Mouse (Mus musculus): Measurements from ENCODE around the gene Dnajb1. TPM values are rescaled to one million over a fixed set of nuclear protein-coding genes. Genes with fewer than 3 reads are reported as not detected.

The Dnajb1 gene
- polyA plus RNA-seq, 1 experiment from 2014 or later, result 34.3 TPM

DNA sequence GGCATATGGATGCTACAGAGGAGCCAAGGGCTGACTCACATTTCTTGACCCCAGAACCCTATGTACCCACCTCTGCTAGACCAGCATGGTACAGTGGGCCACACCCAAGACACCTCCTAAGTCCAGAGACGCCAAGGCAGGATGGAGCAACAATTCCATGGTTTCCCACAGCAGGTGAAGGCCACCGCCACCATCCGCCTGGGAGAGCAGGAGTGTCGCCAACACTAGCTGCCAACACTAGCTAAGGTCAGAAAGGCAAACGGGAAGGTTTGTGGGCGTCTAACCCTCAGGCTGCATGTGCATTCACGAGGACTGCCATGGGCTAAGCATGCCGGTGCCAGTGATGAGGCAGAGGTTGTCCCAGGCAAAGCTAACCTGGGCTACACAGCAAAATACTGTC is 25.8 kb upstream of the Dnajb1 start:
- H3K27me3 ChIP-seq (replicated peaks; ENCODE audit: insufficient read depth, low read length), result no peaks in the 10 kb centered on the region
- no peak for TF ChIP-seq EP300 (IDR thresholded peaks at IDR 0.05)
- TF ChIP-seq CTCF (IDR thresholded peaks at IDR 0.05), result no peak

DNA sequence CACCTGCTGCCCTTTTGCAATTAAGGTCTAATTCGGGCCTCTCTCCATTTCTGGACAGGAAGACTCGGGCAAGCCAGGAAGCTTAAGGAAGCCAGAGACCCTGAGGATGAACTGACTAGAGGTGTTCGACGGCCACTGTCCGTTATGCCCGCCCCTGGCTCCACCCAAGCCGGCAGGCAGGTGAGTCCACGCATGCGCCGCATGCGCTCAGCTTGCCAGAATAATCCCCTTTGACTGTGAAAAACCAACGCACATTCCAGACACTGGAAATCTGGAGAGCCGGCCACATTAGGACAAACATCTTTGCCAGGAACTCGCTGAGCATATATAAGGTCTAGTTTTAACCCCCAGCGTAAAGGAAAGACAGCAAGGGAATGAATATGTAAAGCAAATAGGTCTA is 24.8 kb upstream of the Dnajb1 start:
- Histone ChIP-seq H3K4me1 (ENCODE audit: insufficient read depth, low read depth, low read length) (no peaks in the 10 kb centered on the region), H3K27ac (ENCODE audit: low read length) (no peak overlapping the region), H3K4me2 (replicated peaks; ENCODE audit: low read depth, low read length) (no peak overlapping the region), H3K36me3 (ENCODE audit: insufficient read depth, low read length) (no peaks in the 10 kb centered on the region), H3K9ac (replicated peaks; ENCODE audit: low read depth) (no peak overlapping the region), H3K27me3 (replicated peaks; ENCODE audit: insufficient read depth, low read length) (no peaks in the 10 kb centered on the region), H3K9me3 (ENCODE audit: low read length) (no peaks in the 10 kb centered on the region), H3K4me3 (ENCODE audit: low read depth, low read length) (no peak overlapping the region)
- ATAC-seq (no peak), DNase-seq (ENCODE audit: low spot score) (no peak)
- WGBS, result 72% methylated on average over 15 of the region's 15 CpGs
- TF ChIP-seq EP300 (IDR thresholded peaks at IDR 0.05) (no peak), CTCF (IDR thresholded peaks at IDR 0.05) (no peak)

More for the DNA sequence above, 25.8 kb upstream of the Dnajb1 start:
- no peak for DNase-seq (ENCODE audit: low spot score)
- no peak for ATAC-seq
- Histone ChIP-seq H3K27ac (ENCODE audit: low read length) (no peak overlapping the region), H3K4me1 (ENCODE audit: insufficient read depth, low read depth, low read length) (peaks cover 4% of the 10 kb centered on the region; the same call in 1 of the 2 replicates), H3K9me3 (ENCODE audit: low read length) (no peaks in the 10 kb centered on the region), H3K9ac (replicated peaks; ENCODE audit: low read depth) (no peak overlapping the region), H3K4me3 (ENCODE audit: low read depth, low read length) (no peak overlapping the region), H3K4me2 (replicated peaks; ENCODE audit: low read depth, low read length) (no peak overlapping the region), H3K36me3 (ENCODE audit: insufficient read depth, low read length) (no peaks in the 10 kb centered on the region)
- WGBS, result 78% methylated on average over 8 of the region's 8 CpGs

DNA sequence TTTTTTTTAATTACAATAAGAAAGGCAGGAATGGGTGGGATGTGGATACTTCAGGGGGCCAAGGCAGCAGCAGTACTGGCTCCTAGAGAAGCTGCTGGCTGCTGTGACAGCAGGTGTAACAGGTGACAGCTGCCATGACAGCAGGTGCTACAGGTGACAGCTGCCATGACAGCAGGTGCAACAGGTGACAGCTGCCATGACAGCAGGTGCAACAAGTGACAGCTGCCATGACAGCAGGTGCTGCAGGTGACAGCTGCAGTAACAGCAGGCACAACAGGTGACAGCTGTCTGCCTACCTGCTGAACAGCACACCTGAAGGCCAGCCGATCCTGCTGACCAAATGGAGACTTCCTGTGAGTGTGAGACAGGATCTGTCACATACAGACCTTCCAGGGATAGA is 23.2 kb upstream of the Dnajb1 start:
- H3K4me2 ChIP-seq (replicated peaks; ENCODE audit: low read depth, low read length), result no peak overlapping the region
- no peak for TF ChIP-seq CTCF (IDR thresholded peaks at IDR 0.05)
- no peak for TF ChIP-seq EP300 (IDR thresholded peaks at IDR 0.05)
- WGBS, result 80% methylated on average over 1 of the region's 1 CpGs

DNA sequence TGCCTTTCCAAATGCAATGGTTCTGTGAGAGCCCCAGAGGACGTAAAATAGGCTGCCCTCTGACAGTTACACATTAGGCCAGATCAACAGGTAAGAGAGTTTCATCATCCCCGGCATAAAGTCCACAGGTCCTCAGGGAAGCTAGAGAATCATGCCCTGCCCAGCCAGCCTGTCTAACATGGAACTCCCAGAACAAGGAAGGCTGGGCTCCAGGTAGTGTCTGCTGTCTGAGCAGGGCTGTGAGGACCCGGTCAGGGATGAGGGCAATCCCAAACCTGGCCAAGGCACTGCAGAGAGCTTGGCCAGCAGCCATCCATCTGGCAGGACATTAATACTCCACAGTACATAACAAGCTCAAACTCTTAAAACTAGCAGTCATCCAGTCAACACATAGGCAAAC is 22.7 kb upstream of the Dnajb1 start:
- TF ChIP-seq EP300 (IDR thresholded peaks at IDR 0.05) (no peak), CTCF (IDR thresholded peaks at IDR 0.05) (no peak)
- Histone ChIP-seq H3K36me3 (ENCODE audit: insufficient read depth, low read length) (no peaks in the 10 kb centered on the region), H3K4me2 (replicated peaks; ENCODE audit: low read depth, low read length) (no peak overlapping the region), H3K9me3 (ENCODE audit: low read length) (no peaks in the 10 kb centered on the region), H3K4me1 (ENCODE audit: insufficient read depth, low read depth, low read length) (no peaks in the 10 kb centered on the region), H3K27me3 (replicated peaks; ENCODE audit: insufficient read depth, low read length) (no peaks in the 10 kb centered on the region), H3K27ac (ENCODE audit: low read length) (no peak overlapping the region), H3K9ac (replicated peaks; ENCODE audit: low read depth) (no peak overlapping the region), H3K4me3 (ENCODE audit: low read depth, low read length) (no peak overlapping the region)
- WGBS, result 48% methylated on average over 3 of the region's 3 CpGs
- ATAC-seq, result no peak
- no peak for DNase-seq (ENCODE audit: low spot score)

More for the DNA sequence above, 23.2 kb upstream of the Dnajb1 start:
- Histone ChIP-seq H3K27ac (ENCODE audit: low read length) (no peak overlapping the region), H3K27me3 (replicated peaks; ENCODE audit: insufficient read depth, low read length) (no peaks in the 10 kb centered on the region), H3K4me3 (ENCODE audit: low read depth, low read length) (no peak overlapping the region), H3K36me3 (ENCODE audit: insufficient read depth, low read length) (no peaks in the 10 kb centered on the region), H3K4me1 (ENCODE audit: insufficient read depth, low read depth, low read length) (no peaks in the 10 kb centered on the region), H3K9ac (replicated peaks; ENCODE audit: low read depth) (no peak overlapping the region), H3K9me3 (ENCODE audit: low read length) (no peaks in the 10 kb centered on the region)
- ATAC-seq (no peak), DNase-seq (ENCODE audit: low spot score) (no peak)

DNA sequence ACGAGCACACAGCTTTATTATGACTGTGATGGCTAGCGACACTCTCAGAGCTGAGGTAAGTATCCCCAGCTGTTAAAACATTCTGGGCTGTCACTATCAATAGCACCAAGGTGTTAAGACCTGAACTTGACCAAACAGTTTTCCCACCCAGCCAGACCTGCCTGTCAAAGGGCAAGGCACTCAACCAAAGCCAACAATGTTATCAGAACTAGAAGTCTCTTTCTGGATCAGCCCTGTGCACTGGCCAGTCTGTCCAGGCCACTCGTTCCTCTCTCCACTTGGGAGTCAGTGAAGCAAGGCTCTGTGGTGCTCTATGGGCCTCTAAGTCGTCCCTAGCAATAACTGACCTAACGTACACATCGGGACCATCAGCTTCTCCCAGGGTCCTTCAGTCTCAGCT is 20.3 kb upstream of the Dnajb1 start:
- WGBS, result 52% methylated on average over 6 of the region's 6 CpGs
- Histone ChIP-seq H3K36me3 (ENCODE audit: insufficient read depth, low read length) (no peaks in the 10 kb centered on the region), H3K4me3 (ENCODE audit: low read depth, low read length) (no peak overlapping the region), H3K9ac (replicated peaks; ENCODE audit: low read depth) (no peak overlapping the region), H3K9me3 (ENCODE audit: low read length) (no peaks in the 10 kb centered on the region), H3K4me2 (replicated peaks; ENCODE audit: low read depth, low read length) (no peak overlapping the region), H3K27ac (ENCODE audit: low read length) (no peak overlapping the region), H3K27me3 (replicated peaks; ENCODE audit: insufficient read depth, low read length) (no peaks in the 10 kb centered on the region), H3K4me1 (ENCODE audit: insufficient read depth, low read depth, low read length) (peaks cover 4% of the 10 kb centered on the region; the same call in 1 of the 2 replicates)
- DNase-seq (ENCODE audit: low spot score), result no peak
- ATAC-seq, result peak; percentile 23; the same call in 1 of the 2 replicates
- no peak for TF ChIP-seq CTCF (IDR thresholded peaks at IDR 0.05)
- TF ChIP-seq EP300 (IDR thresholded peaks at IDR 0.05), result no peak

DNA sequence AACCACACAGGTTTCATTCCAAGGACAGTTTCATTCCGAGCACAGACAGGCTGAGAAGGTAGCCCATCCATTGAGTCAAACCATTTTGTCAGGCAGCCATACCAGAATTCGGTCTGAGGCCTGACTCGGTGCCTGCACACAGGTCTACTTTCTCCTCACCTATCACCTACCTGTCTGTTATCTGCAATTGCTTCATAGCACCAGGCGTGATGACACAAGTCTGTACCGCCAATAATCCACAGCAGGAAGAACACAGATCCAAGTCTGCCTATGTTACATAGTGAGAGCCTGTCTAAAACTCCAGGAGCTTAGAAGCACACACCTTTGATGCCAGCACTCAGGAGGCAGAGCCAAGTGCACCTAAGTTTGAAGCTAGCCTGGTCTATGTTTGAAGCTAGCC is 19.1 kb upstream of the Dnajb1 start:
- Histone ChIP-seq H3K4me1 (ENCODE audit: insufficient read depth, low read depth, low read length) (peaks cover 5% of the 10 kb centered on the region; the same call in 1 of the 2 replicates), H3K27ac (ENCODE audit: low read length) (no peak overlapping the region), H3K36me3 (ENCODE audit: insufficient read depth, low read length) (no peaks in the 10 kb centered on the region), H3K4me3 (ENCODE audit: low read depth, low read length) (no peak overlapping the region), H3K4me2 (replicated peaks; ENCODE audit: low read depth, low read length) (no peak overlapping the region), H3K9me3 (ENCODE audit: low read length) (no peaks in the 10 kb centered on the region), H3K9ac (replicated peaks; ENCODE audit: low read depth) (no peak overlapping the region), H3K27me3 (replicated peaks; ENCODE audit: insufficient read depth, low read length) (no peaks in the 10 kb centered on the region)
- ATAC-seq (no peak), DNase-seq (ENCODE audit: low spot score) (no peak)
- no peak for TF ChIP-seq EP300 (IDR thresholded peaks at IDR 0.05)
- TF ChIP-seq CTCF (IDR thresholded peaks at IDR 0.05), result no peak
- 85% methylated on average over 5 of the region's 5 CpGs for WGBS

DNA sequence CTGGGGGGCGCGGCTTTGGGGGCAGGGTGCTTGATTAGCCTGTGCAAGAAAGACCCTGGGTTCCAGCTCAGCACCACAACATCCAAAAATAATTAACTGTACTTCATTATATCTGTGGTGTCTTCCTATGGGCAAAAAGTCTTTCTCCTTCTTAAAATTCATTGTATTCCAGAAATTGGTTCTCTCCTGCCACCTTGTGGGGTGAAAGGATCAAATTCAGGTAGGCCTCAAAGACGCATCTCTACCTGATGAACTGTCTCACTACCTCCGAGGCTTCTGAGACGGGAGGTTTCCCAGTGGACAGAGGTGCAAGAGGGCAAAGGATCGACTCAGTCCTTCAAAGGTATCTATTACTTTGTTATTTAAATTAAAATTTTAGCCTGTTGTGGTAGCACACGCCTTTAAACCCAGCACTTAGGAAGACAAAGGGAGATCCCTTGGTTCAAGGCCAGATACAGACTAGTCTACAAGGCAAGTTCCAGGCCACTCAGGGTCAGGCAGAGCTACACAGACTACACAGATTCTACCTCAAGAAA is 17.4 kb upstream of the Dnajb1 start:
- H3K4me3 ChIP-seq (ENCODE audit: low read depth, low read length), result no peak overlapping the region
- no peak for DNase-seq (ENCODE audit: low spot score)
- WGBS, result 75% methylated on average over 7 of the region's 7 CpGs
- no peaks in the 10 kb centered on the region for H3K9me3 ChIP-seq (ENCODE audit: low read length)
- H3K27ac ChIP-seq (ENCODE audit: low read length), result no peak overlapping the region
- no peak for ATAC-seq
- H3K4me1 ChIP-seq (ENCODE audit: insufficient read depth, low read depth, low read length), result peaks cover 5% of the 10 kb centered on the region; the same call in 1 of the 2 replicates
- H3K9ac ChIP-seq (replicated peaks; ENCODE audit: low read depth), result no peak overlapping the region
- no peaks in the 10 kb centered on the region for H3K36me3 ChIP-seq (ENCODE audit: insufficient read depth, low read length)
- no peaks in the 10 kb centered on the region for H3K27me3 ChIP-seq (replicated peaks; ENCODE audit: insufficient read depth, low read length)
- no peak overlapping the region for H3K4me2 ChIP-seq (replicated peaks; ENCODE audit: low read depth, low read length)
- TF ChIP-seq EP300 (IDR thresholded peaks at IDR 0.05), result no peak
- peak; percentile 36; the same call in 1 of the 2 replicates for TF ChIP-seq CTCF (IDR thresholded peaks at IDR 0.05)

Measured in lung, postnatal 0 days (tissue).